Mouse (Mus musculus) ES-E14 (cell line): Measurements from ENCODE around the gene Strn. TPM values are rescaled to one million over a fixed set of nuclear protein-coding genes. Genes with fewer than 3 reads are reported as not detected.

Source experiments
- DNase-seq: peaks from one replicate; pipeline ENCODE4 v3.0.0-alpha.2; 2013; ENCODE audit warnings: low read depth, low spot score
- H3K27ac ChIP-seq: 2 replicates; pipeline ENCODE4 v1.5.1; 2012; ENCODE audit warnings: low read depth, mild to moderate bottlenecking, low read length, moderate library complexity, mixed read lengths; ENCODE audit not compliant: poor library complexity, insufficient read depth, severe bottlenecking
- H3K36me3 ChIP-seq: 2 replicates; pipeline ENCODE4 v1.6.1; 2012; ENCODE audit warnings: mild to moderate bottlenecking, low read length, moderate library complexity, mixed read lengths; ENCODE audit not compliant: control insufficient read depth, poor library complexity, insufficient read depth, severe bottlenecking
- H3K4me1 ChIP-seq, 2 experiments: fragments of 150-350 bp in 1 of 2; sonication (generic) in 1 of 2; 2 replicates each; pipeline ENCODE4 v1.6.1; 2012; ENCODE audit warnings: low read length in 2 of 2, mild to moderate bottlenecking in 1 of 2, mixed read lengths in 1 of 2; ENCODE audit not compliant: control insufficient read depth in 2 of 2, insufficient read depth in 2 of 2, poor library complexity in 1 of 2
- H3K4me3 ChIP-seq, 2 experiments: fragments of 150-350 bp in 1 of 2; sonication (generic) in 1 of 2; 2 replicates each; pipeline ENCODE4 v1.5.1; 2012; ENCODE audit warnings: low read length in 2 of 2, low read depth in 1 of 2, mild to moderate bottlenecking in 1 of 2, mixed read lengths in 1 of 2; ENCODE audit not compliant: insufficient read depth in 1 of 2, poor library complexity in 1 of 2, severe bottlenecking in 1 of 2
- H3K9ac ChIP-seq: 2 replicates; pipeline ENCODE4 v1.6.1; 2012; ENCODE audit warnings: low read depth, mild to moderate bottlenecking, low read length, mixed read lengths; ENCODE audit not compliant: poor library complexity, insufficient read depth, severe bottlenecking
- H3K9me3 ChIP-seq: fragments of 150-350 bp; sonication (generic); 2 replicates; pipeline ENCODE4 v1.6.1; 2012; ENCODE audit warnings: low read depth, mild to moderate bottlenecking, low read length; ENCODE audit not compliant: control insufficient read depth, insufficient read depth
- CHD2 ChIP-seq: IDR thresholded peaks from 2 replicates; pipeline ENCODE4 v1.6.1; 2014; ENCODE audit warnings: mild to moderate bottlenecking, low read depth, low read length, inconsistent platforms
- HCFC1 ChIP-seq: IDR thresholded peaks from 2 replicates; pipeline ENCODE4 v1.6.1; 2012; ENCODE audit warnings: low read length, inconsistent platforms, borderline replicate concordance; ENCODE audit not compliant: insufficient read depth
- MAFK ChIP-seq: IDR thresholded peaks from 2 replicates; pipeline ENCODE4 v1.6.1; 2014; ENCODE audit warnings: mild to moderate bottlenecking, low read depth, low read length, inconsistent platforms; ENCODE audit not compliant: insufficient read depth
- ZC3H11A ChIP-seq: IDR thresholded peaks from 2 replicates; pipeline ENCODE4 v1.6.1; 2012; ENCODE audit warnings: low read depth, mild to moderate bottlenecking, inconsistent platforms, low read length, borderline replicate concordance
- ZNF384 ChIP-seq: IDR thresholded peaks from 2 replicates; pipeline ENCODE4 v1.6.1; 2012; ENCODE audit warnings: low read depth, low read length, inconsistent platforms
- in situ Hi-C, 2 experiments: fragments of 600-800 bp; cut with MboI; formaldehyde crosslinking; loops; one replicate each; pipeline ENCODE4 v1.15.1; 2025; ENCODE audit warnings: low sequenced_read_pairs in 2 of 2, inconsistent platforms in 1 of 2; ENCODE audit not compliant: unreplicated experiment in 2 of 2
- total RNA-seq: library from RNA; depleted of rRNA; stranded (reverse); fragments of 300-350 nt; gene quantifications from 2 replicates; pipeline ENCODE4 v1.2.3, GENCODE M21; 2012

The Strn gene
- total RNA-seq, 1 experiment: 15.2 TPM

DNA sequence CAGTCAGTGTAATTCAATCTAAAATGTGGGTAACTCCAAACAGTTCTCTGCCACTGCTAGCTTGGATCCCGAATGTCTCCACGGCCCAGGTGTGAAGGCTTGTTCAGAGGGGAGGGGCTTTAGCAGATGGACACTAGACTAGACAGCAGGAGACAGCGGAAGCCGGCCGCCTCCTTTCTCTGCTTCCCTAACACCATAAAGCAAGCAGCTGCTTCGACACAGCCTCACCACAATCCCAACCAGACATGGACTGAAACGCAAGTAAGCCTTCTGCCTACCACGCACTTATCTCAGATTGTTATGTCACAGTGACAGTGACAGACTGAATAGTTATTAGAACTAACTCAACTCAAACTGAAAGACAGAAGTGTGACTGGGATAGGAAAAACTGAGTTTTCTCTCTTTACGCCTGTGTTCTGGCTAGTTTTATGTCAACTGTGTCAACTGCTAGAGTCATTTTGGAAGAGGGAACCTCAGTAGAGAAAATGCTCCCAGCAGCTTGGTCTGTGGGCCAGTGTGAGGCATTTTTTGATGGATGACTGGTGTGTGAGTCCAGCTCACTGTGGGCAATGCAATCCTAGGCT lies 71.9 kb downstream of the Strn start:
- Histone ChIP-seq H3K4me3 (no peak overlapping the region), H3K36me3 (peaks cover 3% of the 10 kb centered on the region; the same call in 1 of the 2 replicates), H3K27ac (no peak overlapping the region), H3K4me1 (no peaks in the 10 kb centered on the region), H3K9ac (no peak overlapping the region), H3K9me3 (no peaks in the 10 kb centered on the region)
- TF ChIP-seq ZNF384 (no peak), HCFC1 (no peak), ZC3H11A (no peak), MAFK (no peak), CHD2 (no peak)
- DNase-seq: no peak
- in situ Hi-C loops: no loop called here

DNA sequence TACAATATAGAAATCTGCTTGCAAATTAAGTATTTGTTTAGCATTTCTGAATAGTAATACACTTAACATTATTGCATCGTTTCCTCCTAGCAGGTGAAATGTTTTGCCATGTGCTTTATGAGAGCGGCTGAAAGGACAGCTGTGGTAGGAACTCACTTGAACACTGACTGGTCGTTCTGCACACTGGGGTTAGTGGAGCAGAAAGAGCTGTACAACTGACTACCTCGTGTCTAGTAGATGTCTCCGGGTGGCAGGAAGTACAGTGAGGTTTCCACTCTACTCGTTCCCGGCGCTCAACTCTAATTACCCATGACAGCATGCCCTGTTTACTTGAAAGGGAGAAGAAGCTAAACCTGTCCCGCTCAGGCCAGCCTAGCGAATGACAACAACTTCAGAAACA lies 82.2 kb downstream of the Strn start:
- H3K36me3 ChIP-seq: peaks cover 12% of the 10 kb centered on the region
- H3K9me3 ChIP-seq: no peaks in the 10 kb centered on the region
- DNase-seq: no peak
- no peak overlapping the region for H3K9ac ChIP-seq
- in situ Hi-C loops: no loop called here
- H3K4me3 ChIP-seq: no peak overlapping the region
- TF ChIP-seq HCFC1 (no peak), ZC3H11A (no peak), CHD2 (no peak), MAFK (no peak), ZNF384 (no peak)
- no peaks in the 10 kb centered on the region for H3K4me1 ChIP-seq
- no peak overlapping the region for H3K27ac ChIP-seq

GRCm38 (mm10) chr17:78643853-78644475 lies 93.0 kb downstream of the Strn start:
- Histone ChIP-seq H3K4me1 (no peaks in the 10 kb centered on the region), H3K4me3 (no peak overlapping the region), H3K9me3 (no peaks in the 10 kb centered on the region), H3K9ac (no peak overlapping the region), H3K27ac (no peak overlapping the region), H3K36me3 (no peaks in the 10 kb centered on the region)
- TF ChIP-seq ZNF384: no peak
- no peak for TF ChIP-seq CHD2
- in situ Hi-C loops: no loop called here
- DNase-seq: no peak

DNA sequence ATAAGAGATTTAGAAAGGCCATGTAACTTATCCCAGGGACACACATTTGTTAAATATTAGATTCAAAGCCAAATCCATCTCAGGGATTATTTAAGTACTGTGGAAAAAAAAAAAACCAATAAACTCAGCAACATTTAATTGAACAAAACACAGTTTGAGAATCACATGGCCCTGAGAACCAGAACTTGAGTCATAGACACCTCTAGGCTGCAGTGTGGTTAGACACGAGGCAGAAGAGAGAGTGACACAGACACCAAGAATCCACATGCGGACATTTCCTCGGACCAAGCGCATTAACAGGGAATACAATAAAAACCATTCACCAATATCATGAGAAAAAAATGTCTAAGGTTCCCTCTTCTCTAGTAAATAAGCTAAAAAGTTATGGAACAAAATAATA lies 94.7 kb downstream of the Strn start:
- Histone ChIP-seq H3K9me3 (no peaks in the 10 kb centered on the region), H3K4me1 (peaks cover 0 to 1% of the 10 kb centered on the region in 2 experiments; a peak in 2 of 4 replicates), H3K9ac (no peak overlapping the region), H3K27ac (no peak overlapping the region), H3K4me3 (no peak overlapping the region), H3K36me3 (no peaks in the 10 kb centered on the region)
- in situ Hi-C loops: no loop called here
- no peak for DNase-seq
- no peak for TF ChIP-seq HCFC1
- no peak for TF ChIP-seq MAFK
- TF ChIP-seq ZNF384: no peak
- TF ChIP-seq ZC3H11A: no peak
